Mouse (Mus musculus) ovary, adult 18-20 months (tissue): ENCODE results near the gene Gm14685.
"Not testable (repeated sequence)": the region's sequence is repeated elsewhere in the genome, so short reads cannot be mapped to it uniquely, and the experiment has no call there.

Experiments used
- DNase-seq: peaks from one replicate; pipeline ENCODE4 v3.0.0; 2022; ENCODE audit warnings: low spot score, mixed read lengths

Gm14685 gene

DNA sequence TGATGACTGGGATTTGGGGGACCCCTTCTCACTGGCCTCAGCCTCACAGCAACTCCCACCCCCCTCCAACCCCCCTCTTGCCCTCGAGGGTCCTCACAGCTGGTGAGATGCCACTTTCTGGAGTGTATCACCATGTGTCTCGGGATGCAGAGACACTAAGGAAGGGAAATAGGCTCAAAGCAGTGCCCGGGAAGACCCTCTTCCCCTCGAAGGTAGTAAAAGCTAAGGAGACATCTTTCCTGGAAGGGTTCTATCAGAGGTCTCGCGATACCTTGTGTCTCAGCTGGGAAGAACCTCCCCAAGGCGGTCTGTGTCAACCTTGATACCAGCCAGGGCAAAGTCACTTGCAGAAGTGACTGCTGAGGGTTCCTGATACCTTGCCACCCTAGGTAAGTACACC, at the start of gene Gm14685:
TSS of gene Gm14685 (plus strand) at position 301 of the 400 bp plus-strand sequence.
- not testable (repeated sequence) for DNase-seq

DNA sequence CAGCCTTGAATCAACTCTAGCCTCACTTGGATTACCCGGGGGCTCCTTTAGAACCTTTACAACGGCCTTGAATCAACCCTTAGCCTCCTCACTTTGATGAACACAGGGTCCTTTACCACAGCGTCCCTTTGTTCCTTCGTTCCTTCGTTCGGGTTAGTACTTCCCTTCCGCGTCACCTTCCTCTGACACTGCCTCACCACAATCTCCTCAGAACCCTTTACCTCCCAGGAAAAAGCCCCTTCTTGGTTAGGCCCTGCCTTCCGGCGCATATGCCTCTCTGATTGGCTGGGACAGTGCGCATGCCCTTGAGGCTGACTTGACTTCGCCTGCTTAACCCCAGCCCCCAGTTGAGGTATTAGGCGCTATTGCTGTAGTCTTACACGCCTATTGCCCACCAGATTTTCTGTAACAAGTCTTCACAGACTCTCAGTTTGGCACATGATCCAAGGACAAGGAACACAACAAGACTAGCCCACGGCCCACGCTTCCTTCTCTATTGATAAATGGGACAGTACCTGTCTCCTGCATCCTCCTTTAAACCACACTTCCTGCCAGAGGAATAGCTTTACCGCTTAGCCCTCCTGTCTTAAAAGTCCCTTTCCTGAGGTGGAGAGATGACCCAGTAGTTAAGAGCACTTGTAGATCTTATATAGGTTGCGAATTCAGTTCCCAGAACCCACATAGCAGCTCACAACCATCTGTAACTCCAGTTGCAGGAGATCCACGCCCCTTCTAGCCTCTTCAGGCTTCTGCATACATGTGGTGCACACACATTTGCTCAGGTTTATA, 34.4 kb upstream of the Gm14685 start, which contains the start of gene Xlr4a:
TSS of gene Xlr4a (minus strand) at position 212 of the 789 bp plus-strand sequence.
- DNase-seq: not testable (repeated sequence)

DNA sequence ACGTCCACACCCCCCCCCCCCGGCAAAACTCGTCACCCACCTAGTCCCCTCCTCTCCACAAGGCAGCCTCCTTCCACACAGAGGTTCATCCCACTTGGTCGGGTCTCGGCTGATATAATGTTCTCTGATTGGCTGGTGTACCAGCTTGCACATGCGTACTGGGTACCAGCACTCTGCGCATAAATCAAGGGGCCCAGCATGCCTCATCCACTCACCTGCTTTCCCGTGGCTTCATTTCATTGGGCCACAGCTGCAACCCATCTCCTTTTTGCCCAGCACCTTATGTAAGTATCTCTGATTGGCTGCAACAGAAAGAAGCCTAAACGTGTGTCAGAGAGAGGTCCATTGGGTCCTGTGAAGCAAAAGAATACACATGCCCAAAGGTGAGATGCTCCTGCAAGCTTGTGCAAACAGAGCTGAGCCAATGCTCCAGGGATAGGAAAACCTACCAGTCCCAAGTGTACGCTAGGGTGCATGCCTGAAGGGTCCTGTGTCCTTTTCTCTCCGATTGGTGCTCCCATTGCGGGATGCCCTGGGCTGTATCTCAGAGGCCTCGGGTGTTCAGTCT, 19.8 kb upstream of the Gm14685 start, which contains the start of gene Xlr3a:
TSS of gene Xlr3a (minus strand) at position 155 of the 568 bp plus-strand sequence.
- DNase-seq: not testable (repeated sequence)

DNA sequence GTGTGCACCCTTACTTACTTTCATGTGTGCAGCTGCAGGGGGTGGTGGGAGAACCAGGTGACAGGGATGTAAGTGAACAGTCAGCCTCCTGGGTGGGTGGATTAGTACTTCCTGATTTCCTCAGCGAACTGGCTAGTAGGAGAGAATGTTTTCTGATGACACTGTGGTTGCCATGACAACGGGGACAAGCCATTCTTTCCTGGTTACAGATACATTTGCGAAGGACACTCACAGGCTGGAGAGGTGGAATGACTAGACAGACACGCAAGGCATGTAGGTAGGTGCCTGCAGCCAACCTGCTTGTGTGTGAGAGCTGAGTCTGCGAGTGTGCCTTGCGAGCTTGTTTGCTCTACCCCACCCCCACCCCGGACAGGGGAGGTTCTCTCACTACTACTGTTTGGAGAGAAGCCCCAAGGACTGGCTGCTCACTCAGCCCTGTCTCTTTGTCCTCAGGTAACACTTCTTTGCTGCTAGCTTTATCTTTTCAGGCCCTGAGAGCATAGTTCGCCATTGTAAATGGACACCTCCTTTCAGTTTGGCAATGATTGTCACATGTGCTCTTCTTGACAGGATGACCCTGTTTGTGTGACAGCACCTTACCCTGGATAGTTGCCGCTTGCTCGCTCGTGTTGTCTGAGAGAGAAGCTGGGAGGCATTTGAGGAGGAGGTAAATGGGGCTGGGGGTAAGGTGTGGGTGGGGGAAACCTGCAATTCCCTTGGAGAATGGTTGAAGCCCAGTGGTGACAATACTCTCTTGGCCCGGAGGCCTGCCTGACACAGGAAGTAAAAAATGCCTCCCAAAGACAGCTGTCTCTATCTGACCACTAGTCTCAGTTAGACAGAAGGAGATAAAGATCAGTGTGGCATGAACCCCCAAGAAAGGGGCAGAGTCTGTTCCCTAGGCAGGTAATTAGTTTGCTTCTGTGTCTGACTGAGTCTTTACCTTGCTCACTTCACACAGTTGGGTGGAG, 6.3 kb downstream of the Gm14685 start:
- not testable (repeated sequence) for DNase-seq

DNA sequence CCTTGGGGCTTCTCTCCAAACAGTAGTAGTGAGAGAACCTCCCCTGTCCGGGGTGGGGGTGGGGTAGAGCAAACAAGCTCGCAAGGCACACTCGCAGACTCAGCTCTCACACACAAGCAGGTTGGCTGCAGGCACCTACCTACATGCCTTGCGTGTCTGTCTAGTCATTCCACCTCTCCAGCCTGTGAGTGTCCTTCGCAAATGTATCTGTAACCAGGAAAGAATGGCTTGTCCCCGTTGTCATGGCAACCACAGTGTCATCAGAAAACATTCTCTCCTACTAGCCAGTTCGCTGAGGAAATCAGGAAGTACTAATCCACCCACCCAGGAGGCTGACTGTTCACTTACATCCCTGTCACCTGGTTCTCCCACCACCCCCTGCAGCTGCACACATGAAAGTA, 26.4 kb downstream of the Gm14685 start:
- DNase-seq: not testable (repeated sequence)

DNA sequence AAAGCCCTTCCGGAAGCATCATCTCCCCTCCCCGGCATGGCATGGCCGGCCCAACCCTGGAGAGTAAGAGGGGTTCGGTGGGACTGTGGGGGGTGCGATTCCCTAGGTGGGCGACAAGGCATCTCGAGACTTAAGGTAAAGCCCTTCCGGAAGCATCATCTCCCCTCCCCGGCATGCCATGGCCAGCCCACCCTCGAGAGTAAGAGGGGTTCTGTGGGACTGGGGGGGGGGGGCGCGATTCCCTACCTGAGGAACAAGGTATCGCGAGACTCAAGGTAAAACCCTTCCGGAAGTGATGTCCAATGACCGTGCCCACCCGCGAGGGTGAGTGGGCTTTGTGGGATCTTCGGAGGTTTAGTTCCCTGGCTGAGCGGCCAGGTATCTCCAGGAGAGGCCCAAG, 31.6 kb downstream of the Gm14685 start, which contains the start of gene Xlr5b:
TSS of gene Xlr5b (plus strand) at position 301 of the 400 bp plus-strand sequence.
- not testable (repeated sequence) for DNase-seq

DNA sequence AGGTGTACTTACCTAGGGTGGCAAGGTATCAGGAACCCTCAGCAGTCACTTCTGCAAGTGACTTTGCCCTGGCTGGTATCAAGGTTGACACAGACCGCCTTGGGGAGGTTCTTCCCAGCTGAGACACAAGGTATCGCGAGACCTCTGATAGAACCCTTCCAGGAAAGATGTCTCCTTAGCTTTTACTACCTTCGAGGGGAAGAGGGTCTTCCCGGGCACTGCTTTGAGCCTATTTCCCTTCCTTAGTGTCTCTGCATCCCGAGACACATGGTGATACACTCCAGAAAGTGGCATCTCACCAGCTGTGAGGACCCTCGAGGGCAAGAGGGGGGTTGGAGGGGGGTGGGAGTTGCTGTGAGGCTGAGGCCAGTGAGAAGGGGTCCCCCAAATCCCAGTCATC, 32.5 kb downstream of the Gm14685 start, which contains the start of gene DXBay18:
TSS of gene DXBay18 (minus strand) at position 101 of the 400 bp plus-strand sequence.
- DNase-seq: not testable (repeated sequence)

DNA sequence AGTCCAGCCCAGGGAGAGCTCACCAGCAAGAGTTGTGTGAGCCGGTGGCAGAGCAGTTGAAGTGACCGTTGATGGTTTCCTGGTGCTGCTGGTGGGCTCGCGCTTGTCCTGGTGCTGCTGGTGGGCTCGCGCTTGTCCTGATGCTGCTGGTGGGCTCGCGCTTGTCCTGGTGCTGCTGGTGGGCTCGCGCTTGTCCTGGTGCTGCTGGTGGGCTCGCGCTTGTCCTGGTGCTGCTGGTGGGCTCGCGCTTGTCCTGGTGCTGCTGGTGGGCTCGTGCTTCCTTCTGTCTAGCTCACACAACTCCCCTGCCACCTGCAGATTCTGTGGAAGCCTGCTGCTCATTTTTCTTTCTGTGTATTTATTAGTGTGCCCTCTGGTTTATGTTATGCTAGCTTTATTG, 60.0 kb downstream of the Gm14685 start, which contains the start of gene Spin2d:
TSS of gene Spin2d (minus strand) at position 101 of the 400 bp plus-strand sequence.
- not testable (repeated sequence) for DNase-seq
